9 mouse cellular contexts compared by ENCODE assay signal in the genomic region with DNA sequence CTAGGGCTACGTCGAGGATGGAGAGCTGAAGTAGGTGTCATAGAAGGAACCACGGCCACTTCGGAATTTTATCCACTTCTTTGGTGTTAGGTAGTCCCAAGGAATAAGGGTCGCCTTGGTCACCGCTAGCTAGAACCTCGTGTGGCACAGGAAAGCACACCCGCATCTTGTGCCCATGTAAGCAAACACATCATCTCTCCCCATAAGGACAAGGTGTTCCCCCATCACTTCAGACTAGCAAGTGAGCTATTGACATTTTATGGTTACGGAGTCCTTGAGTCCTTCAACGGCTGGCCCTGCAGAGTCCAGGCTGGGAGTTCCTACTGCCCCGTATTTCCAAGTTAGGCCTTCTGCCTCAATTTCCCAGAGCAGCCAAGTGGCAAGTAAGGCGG. TPM values are rescaled to one million over a fixed set of nuclear protein-coding genes. Genes with fewer than 3 reads are reported as not detected.
DNase-seq lines count a peak whose midpoint lies in the region; ATAC-seq and TF ChIP-seq lines count a peak whose summit lies in the region.
"Had no signal": no experiment of that assay in that cellular context is flagged by ENCODE, and none has a peak within 500 bp of the region (broad histone marks: within the 10 kb centered on the region; RNA-seq: fewer than 3 reads in every experiment).

No protein-coding gene starts in this region.

- no peak for TF ChIP-seq CTCF in left cerebral cortex, adult 2 months (IDR thresholded peaks at IDR 0.05)
- TF ChIP-seq CTCF in intestine, postnatal 0 days (IDR thresholded peaks at IDR 0.05; ENCODE audit: low read depth): no peak

- peaks cover 3% of the 10 kb centered on the region; the same call in 1 of the 2 replicates for H3K36me3 ChIP-seq in embryonic facial prominence, embryonic 12.5 days
- H3K36me3 ChIP-seq in intestine, postnatal 0 days (ENCODE audit: control insufficient read depth, insufficient read depth): peaks cover 29% of the 10 kb centered on the region
- no peaks in the 10 kb centered on the region for H3K36me3 ChIP-seq in neural tube, embryonic 14.5 days (ENCODE audit: control insufficient read depth, insufficient read depth, low read length)

- WGBS in embryonic facial prominence, embryonic 12.5 days: 60% methylated on average over 12 of the region's 12 CpGs
- WGBS in intestine, postnatal 0 days: 56% methylated on average over 12 of the region's 12 CpGs
- WGBS in neural tube, embryonic 14.5 days: 56% methylated on average over 12 of the region's 12 CpGs

- DNase-seq in left cerebral cortex, adult 2 months (ENCODE audit: extremely low spot score in 1 of 2, low spot score in 2 of 2): no peak
- no peak for DNase-seq in left cerebral cortex, postnatal 4 days
- no peak for DNase-seq in frontal cortex, postnatal 25 days (ENCODE audit: low spot score in 2 of 2)
- DNase-seq in adrenal gland, adult 8-10 months: no peak

- H3K4me1 ChIP-seq in embryonic facial prominence, embryonic 12.5 days: peaks cover 16% of the 10 kb centered on the region
- H3K4me1 ChIP-seq in intestine, postnatal 0 days (replicated peaks; ENCODE audit: control insufficient read depth, insufficient read depth, low read length): 0 out of 2 replicates have a peak, but pooled peaks cover 3% of the 10 kb centered on the region
- H3K4me1 ChIP-seq in neural tube, embryonic 14.5 days (ENCODE audit: control insufficient read depth, insufficient read depth, low read length): no peaks in the 10 kb centered on the region

- H3K27me3 ChIP-seq in embryonic facial prominence, embryonic 12.5 days: no peaks in the 10 kb centered on the region
- H3K27me3 ChIP-seq in intestine, postnatal 0 days (replicated peaks; ENCODE audit: control insufficient read depth, insufficient read depth, low read length): no peaks in the 10 kb centered on the region
- peaks cover 7% of the 10 kb centered on the region for H3K27me3 ChIP-seq in neural tube, embryonic 14.5 days (ENCODE audit: control insufficient read depth, insufficient read depth, low read length)

- H3K4me2 ChIP-seq in embryonic facial prominence, embryonic 12.5 days (replicated peaks): peak overlapping the region; percentile 79
- H3K4me2 ChIP-seq in intestine, postnatal 0 days (replicated peaks; ENCODE audit: low read depth): peak overlapping the region; percentile 73
- peak overlapping the region; percentile 98; the same call in 1 of the 2 replicates for H3K4me2 ChIP-seq in neural tube, embryonic 14.5 days (ENCODE audit: low read depth, low read length)

- no peak for ATAC-seq in embryonic facial prominence, embryonic 12.5 days (ENCODE audit: insufficient number of reproducible peaks, insufficient read depth, low FRiP score, low TSS enrichment)
- ATAC-seq in intestine, postnatal 0 days: no peak; the same call in 1 of the 2 replicates
- no peak for ATAC-seq in neural tube, embryonic 14.5 days (ENCODE audit: low read depth)
- no peak for ATAC-seq in monocyte, adult 5-6 weeks (replicated peaks; ENCODE audit: insufficient number of reproducible peaks, low FRiP score, low TSS enrichment, poor library complexity, severe bottlenecking)

- no peak overlapping the region for H3K9ac ChIP-seq in embryonic facial prominence, embryonic 12.5 days
- H3K9ac ChIP-seq in intestine, postnatal 0 days (ENCODE audit: low read depth, low read length): peak overlapping the region; percentile 92
- H3K9ac ChIP-seq in neural tube, embryonic 14.5 days (replicated peaks; ENCODE audit: low read depth, low read length): no peak overlapping the region

- peak overlapping the region; percentile 42 for H3K27ac ChIP-seq in left cerebral cortex, adult 2 months
- H3K27ac ChIP-seq in embryonic facial prominence, embryonic 12.5 days: no peak overlapping the region
- H3K27ac ChIP-seq in intestine, postnatal 0 days (ENCODE audit: low read depth, low read length): peak overlapping the region; percentile 97
- no peak overlapping the region for H3K27ac ChIP-seq in neural tube, embryonic 14.5 days (ENCODE audit: low read depth, low read length)

- H3K9me3 ChIP-seq in embryonic facial prominence, embryonic 12.5 days: no peaks in the 10 kb centered on the region
- no peaks in the 10 kb centered on the region for H3K9me3 ChIP-seq in intestine, postnatal 0 days (ENCODE audit: control insufficient read depth)
- no peaks in the 10 kb centered on the region for H3K9me3 ChIP-seq in neural tube, embryonic 14.5 days (ENCODE audit: control insufficient read depth, low read length)

- peak overlapping the region; percentile 63; the same call in 1 of the 2 replicates for H3K4me3 ChIP-seq in left cerebral cortex, adult 2 months
- peak overlapping the region; percentile 65 for H3K4me3 ChIP-seq in embryonic facial prominence, embryonic 12.5 days
- H3K4me3 ChIP-seq in intestine, postnatal 0 days (ENCODE audit: low read depth, low read length): peak overlapping the region; percentile 91
- H3K4me3 ChIP-seq in neural tube, embryonic 14.5 days (ENCODE audit: low read depth, low read length): peak overlapping the region; percentile 70; the same call in 1 of the 2 replicates

- intact Hi-C loops in left cerebral cortex, adult 2 months (cut with DNase I): no loop called here
- intact Hi-C loops in left cerebral cortex, postnatal 4 days (cut with DNase I): no loop called here

RNA-seq across cellular contexts. Expression of a gene that starts 0.6 kb away (rescaled TPM):
- 1 to 10 TPM; 6.6 to 8.2 TPM for total RNA-seq in left cerebral cortex, adult 2 months (2021)
- total RNA-seq in left cerebral cortex, postnatal 4 days (2021): 1 to 10 TPM; 2.9 to 4.2 TPM
- 7.9 and 10.2 TPM in 2 replicates for polyA plus RNA-seq in embryonic facial prominence, embryonic 12.5 days (2016; fragmentation: Nextera tagmentation; extraction: Ambion mirVana)
- polyA plus RNA-seq in intestine, postnatal 0 days (2015; fragmentation: Nextera tagmentation; extraction: Ambion mirVana): 64.3 and 76.1 TPM in 2 replicates
- 1.4 and 3.3 TPM in 2 replicates for polyA plus RNA-seq in neural tube, embryonic 14.5 days (2014; fragmentation: Nextera tagmentation; extraction: Ambion mirVana)
- total RNA-seq in monocyte, adult 5-6 weeks (2017): 300 to 388 TPM (median 378 TPM) in 3 replicates
- 10 to 100 TPM; 29.0 to 50.6 (median 43.2) TPM for total RNA-seq in adrenal gland, adult 8-10 months (2022)

RNA-seq across cellular contexts. Expression of a gene that starts 3.8 kb away (rescaled TPM):
- 1 to 10 TPM in 1 of 2 experiments, under 1 TPM in 1; 0.52 to 1.1 TPM for total RNA-seq in left cerebral cortex, adult 2 months (2021)
- not detected for total RNA-seq in left cerebral cortex, postnatal 4 days (2021)
- not detected in 2 replicates for polyA plus RNA-seq in embryonic facial prominence, embryonic 12.5 days (2016; fragmentation: Nextera tagmentation; extraction: Ambion mirVana)
- polyA plus RNA-seq in intestine, postnatal 0 days (2015; fragmentation: Nextera tagmentation; extraction: Ambion mirVana): 0.17 and 0.67 TPM in 2 replicates
- polyA plus RNA-seq in neural tube, embryonic 14.5 days (2014; fragmentation: Nextera tagmentation; extraction: Ambion mirVana): not detected in 2 replicates
- total RNA-seq in monocyte, adult 5-6 weeks (2017): 0.68 TPM in 1 of 3 replicates, not detected in the others
- total RNA-seq in adrenal gland, adult 8-10 months (2022): 1 to 10 TPM in 2 of 4 experiments, under 1 TPM in 2; 0.84 to 1.5 (median 1.1) TPM
- total RNA-seq: neutrophil, adult 5-6 weeks had no signal

RNA-seq across cellular contexts. Expression of a gene that starts 48.6 kb away (rescaled TPM):
- total RNA-seq in left cerebral cortex, adult 2 months (2021): not detected
- total RNA-seq in left cerebral cortex, postnatal 4 days (2021): not detected
- not detected in 2 replicates for polyA plus RNA-seq in embryonic facial prominence, embryonic 12.5 days (2016; fragmentation: Nextera tagmentation; extraction: Ambion mirVana)
- not detected in 2 replicates for polyA plus RNA-seq in intestine, postnatal 0 days (2015; fragmentation: Nextera tagmentation; extraction: Ambion mirVana)
- polyA plus RNA-seq in neural tube, embryonic 14.5 days (2014; fragmentation: Nextera tagmentation; extraction: Ambion mirVana): not detected in 2 replicates
- total RNA-seq in monocyte, adult 5-6 weeks (2017): not detected in 3 replicates
- not detected for total RNA-seq in adrenal gland, adult 8-10 months (2022)
- total RNA-seq: neutrophil, adult 5-6 weeks had no signal

Comparison
In these comparisons a context has a peak if more than half of its experiments do, and no peak if none do; other contexts are left out.
1. H3K27ac ChIP-seq: peak in left cerebral cortex, adult 2 months (single experiment) and intestine, postnatal 0 days (single experiment); none in embryonic facial prominence, embryonic 12.5 days (single experiment) and neural tube, embryonic 14.5 days (single experiment).
2. Peak in every context shown above with its lines, with median percentiles within 50 percentile points of each other: H3K4me3 ChIP-seq and H3K4me2 ChIP-seq.